Mouse (Mus musculus) cerebellum, postnatal 25 days (tissue): ENCODE results near the gene Ptprt.

Experiments used
- DNase-seq, 2 experiments: peaks; one replicate each; pipeline ENCODE4 v3.0.0; 2021; ENCODE audit warnings: mixed read lengths in 2 of 2

Gene Ptprt

GRCm38 (mm10) chr2:161902196-161902595 is 758.8 kb downstream of the Ptprt start:
- DNase-seq = no peak

DNA sequence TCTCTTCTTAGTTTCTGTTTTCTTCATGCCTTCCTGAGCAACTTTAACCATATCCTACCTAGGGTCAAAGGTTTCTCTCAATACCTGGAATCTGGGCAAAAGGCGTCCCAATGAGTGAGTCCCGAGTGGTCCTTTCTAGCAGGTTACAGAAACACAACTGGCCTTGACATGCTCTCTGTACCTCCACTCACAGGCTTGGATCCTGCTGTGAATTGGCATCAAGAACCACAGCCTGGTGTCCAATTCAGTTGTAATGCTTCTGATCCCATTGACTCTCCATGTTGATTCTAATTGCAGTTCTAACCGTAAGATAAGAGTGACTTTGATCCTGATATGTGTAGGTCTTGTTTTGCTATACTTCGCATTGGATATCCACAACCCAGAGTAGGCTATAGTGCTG is 776.5 kb downstream of the Ptprt start:
- peak; percentile 13 to 26 for DNase-seq

DNA sequence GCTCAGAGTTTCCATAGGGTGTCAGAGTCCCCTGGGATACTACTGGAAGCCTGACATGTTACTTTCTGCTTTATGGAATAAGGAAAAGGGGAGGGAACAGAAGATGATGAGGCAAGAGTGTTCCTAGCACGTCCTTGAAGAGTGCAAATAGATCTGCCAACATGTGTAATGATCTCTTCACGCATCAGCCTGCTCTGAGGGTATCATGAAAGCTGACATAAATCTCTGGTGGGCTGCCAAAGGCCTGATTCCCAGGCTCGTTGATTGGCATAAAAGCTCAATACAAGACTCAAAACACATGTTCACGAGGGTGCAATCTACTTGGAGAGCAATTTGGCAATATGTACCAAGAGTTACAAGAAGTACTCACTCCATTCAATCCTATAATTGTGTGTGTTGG is 778.4 kb downstream of the Ptprt start:
- DNase-seq = no peak

- no peak for DNase-seq
Measured at GRCm38 (mm10) chr2:161880941-161881340, 780.0 kb downstream of the Ptprt start.

- peak in 1 of 2 experiments; percentile 22 for DNase-seq
Measured at GRCm38 (mm10) chr2:161865231-161865630, 795.7 kb downstream of the Ptprt start.

DNA sequence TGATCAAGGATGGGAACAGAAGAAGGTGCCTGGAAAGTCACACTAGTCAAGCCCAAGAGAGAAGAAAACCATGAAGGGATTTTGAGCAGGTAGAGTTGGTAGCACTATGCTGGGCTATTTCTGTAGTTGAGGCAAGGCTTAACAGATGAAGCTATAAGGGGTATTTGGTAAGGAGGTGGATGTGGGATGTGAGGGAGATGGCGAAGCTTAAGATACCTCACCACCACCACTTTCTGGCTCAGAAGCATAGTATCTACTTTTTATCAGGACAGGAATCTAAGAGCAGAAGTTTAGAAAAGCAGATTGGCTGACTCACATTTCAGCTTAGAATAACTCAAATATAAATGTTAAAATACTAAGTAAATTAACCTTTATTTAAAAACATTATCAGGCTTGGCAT is 802.1 kb downstream of the Ptprt start:
- no peak for DNase-seq

DNA sequence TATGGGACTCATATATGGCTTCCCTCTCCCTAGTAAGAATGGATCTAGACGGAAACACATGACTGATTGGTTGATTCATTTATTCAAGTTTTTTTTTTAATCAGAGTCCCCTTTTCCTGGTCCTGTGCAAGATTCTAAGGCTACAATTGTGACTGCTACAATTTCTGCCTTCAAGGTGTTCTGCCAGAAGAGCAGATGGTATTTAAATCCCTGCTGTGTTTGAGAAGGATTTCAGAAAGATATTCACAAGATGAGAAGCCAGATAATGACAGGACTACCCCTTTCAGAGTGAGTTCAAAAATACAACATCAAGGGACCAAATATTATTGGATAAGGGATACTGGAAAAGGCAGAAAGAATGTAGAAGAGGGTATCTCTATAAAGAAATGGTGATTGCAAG is 802.6 kb downstream of the Ptprt start:
- peak in 1 of 2 experiments; percentile 52 for DNase-seq

DNA sequence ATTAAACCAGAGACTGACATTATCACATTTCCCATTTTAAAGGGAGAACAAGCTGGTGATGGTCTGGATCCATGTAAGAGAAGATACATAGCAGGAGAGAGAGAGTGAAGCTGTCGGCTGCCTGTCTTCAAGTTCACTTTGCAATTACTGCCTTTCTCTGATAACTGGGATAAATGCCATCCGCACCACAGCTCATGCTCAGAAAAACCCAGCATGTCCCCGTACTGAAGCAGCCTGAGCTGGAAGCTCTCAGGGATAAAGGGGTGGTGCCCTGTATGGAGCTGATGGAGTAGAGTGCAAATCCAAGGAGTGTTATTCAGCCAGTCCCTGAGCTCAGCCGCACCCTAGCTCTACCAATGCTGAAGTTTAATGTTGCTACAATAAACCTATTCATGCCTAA is 825.9 kb downstream of the Ptprt start:
- peak; percentile 47 to 48 for DNase-seq

DNA sequence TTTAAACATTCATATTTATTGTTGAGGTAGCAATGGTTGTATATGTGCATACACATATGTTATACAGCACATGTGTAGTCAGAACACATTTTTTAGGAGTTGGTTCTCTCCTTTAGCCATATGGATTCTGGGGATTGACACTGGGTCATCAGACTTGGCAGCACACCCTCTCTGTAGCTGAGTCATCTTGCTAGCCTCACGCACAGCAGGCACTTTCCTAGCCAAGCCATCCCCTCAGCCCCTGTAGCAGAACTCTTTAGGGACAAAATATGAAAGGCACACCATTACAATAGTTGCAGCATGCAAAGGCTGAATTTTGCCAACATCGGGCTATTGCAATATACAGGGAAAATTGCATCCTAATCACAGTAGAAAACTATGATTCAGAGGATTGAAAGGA is 827.1 kb downstream of the Ptprt start:
- DNase-seq = peak; percentile 67 to 74

DNA sequence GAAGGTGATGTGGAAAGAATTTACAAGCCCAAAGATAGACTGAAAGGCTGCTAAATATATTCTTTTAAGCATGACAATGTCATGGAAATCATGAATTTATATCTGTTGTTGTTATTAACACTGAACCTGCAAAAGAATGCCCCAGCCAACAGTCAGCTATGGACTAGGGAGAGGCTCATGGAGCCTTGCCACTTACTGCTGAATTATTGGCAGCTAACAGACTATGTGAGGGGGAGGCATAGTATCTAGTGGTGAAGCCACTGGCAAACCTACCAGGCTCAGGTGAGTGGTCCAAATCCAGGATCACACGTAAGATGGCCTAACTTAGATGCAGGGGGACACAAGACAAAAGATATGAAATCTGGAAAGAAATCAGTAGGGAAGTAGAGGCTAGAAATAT is 847.6 kb downstream of the Ptprt start:
- peak in 1 of 2 experiments; percentile 15 for DNase-seq

- DNase-seq = no peak
Measured at GRCm38 (mm10) chr2:161808086-161808801, 852.7 kb downstream of the Ptprt start.

GRCm38 (mm10) chr2:161806287-161807007 is 854.5 kb downstream of the Ptprt start:
- DNase-seq = peak in 1 of 2 experiments; percentile 18

DNA sequence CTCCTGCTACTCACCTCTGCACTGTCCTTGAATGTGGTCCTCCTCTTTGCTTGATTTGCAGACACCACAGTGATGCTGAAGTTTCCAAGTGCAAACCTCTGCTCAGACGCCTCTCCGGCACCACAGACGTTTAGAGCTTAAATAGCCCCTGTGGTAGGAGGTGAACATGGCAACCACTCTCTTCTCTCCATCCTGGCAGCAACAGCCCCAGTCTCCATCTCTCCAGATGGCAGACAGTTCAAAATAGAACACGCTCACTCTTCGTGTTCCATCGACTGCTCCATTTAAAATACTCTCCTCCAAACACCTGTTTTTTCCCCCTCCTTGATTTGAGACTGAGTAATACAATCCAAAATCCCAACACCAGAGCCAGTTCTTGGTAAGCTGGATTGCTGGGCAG is 861.0 kb downstream of the Ptprt start:
- DNase-seq = peak; percentile 23 to 28

DNA sequence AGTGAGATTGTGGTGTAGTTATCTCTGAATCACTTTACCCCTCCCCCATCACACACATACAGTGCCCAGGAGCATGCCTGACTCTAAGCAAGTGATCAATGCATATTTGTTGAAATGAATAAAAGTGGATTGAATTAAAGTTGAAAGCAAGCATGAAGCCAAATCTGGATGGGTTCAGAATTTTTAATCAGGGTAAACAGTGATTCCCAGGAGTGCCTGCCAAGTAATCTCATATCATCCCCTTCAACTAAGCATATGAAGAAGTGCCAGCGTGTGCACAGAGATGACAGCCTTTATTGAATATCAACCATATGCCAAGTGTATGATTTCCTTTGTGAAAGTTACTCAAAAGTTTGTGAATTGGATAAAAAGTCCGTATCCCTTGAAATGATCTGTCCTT is 893.4 kb downstream of the Ptprt start:
- no peak for DNase-seq

GRCm38 (mm10) chr2:161713024-161713423 is 947.9 kb downstream of the Ptprt start:
- DNase-seq = peak; percentile 64 to 69

- no peak for DNase-seq
Measured at GRCm38 (mm10) chr2:161709316-161709715, 951.6 kb downstream of the Ptprt start.

- peak; percentile 50 to 62 for DNase-seq
Measured at GRCm38 (mm10) chr2:161706386-161706915, 954.5 kb downstream of the Ptprt start.

- DNase-seq = no peak
Measured at GRCm38 (mm10) chr2:161704811-161705210, 956.1 kb downstream of the Ptprt start.

DNA sequence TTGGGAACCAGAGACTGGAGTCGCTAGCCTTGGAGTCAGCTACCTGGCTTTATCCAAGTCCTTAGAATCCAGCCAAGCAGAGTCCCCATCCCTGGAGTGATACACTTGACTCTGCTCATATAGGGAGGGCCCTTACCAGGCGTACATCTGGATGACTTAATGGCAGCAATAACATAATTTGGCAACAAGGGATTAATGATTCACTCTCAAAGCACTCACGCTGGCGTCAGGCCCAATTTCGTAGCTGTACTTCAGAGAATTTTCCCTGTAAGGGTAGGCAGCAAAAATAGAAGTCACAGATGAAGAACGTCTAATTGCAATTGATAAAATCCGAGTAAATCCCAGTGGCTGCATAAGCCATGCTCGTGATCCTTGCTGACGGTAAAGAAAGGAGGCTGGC is 956.5 kb downstream of the Ptprt start:
- peak in 1 of 2 experiments; percentile 52 for DNase-seq

- DNase-seq = no peak
Measured at GRCm38 (mm10) chr2:161695819-161696218, 965.1 kb downstream of the Ptprt start.

DNA sequence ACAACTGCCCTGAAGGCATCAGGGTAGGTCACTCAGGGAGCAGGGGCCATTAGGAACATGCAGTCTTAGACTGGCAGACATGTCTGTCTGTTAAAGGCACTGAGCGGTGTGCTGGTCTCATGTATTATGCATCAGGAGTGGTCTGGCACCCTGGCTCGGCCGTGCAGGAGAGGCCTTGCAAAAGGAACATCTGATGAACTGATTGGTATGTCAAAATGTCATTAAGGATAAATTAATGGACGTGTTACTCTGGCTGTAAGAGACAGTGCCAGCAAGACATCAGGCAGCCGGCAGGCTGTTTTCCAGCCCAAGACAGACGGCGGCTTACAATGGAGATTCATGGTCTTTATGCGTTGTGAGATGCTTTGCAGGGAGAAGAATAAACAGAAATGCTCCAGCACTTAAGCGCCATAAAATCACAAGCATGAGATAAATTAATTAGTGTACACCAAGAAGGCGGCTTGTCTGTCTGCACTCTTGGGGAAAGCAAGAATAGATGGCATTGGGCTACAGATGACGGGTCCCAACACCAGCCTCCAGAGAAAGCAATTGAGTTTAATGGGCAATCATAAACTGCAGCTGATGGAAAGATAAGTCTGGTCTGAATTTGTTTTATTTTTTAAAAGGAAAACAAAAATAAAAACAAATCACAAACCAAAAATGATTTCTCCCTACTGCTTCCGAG is 992.5 kb downstream of the Ptprt start:
- no peak for DNase-seq

- DNase-seq = no peak
Measured at GRCm38 (mm10) chr2:161661912-161662311, 999.0 kb downstream of the Ptprt start.

DNA sequence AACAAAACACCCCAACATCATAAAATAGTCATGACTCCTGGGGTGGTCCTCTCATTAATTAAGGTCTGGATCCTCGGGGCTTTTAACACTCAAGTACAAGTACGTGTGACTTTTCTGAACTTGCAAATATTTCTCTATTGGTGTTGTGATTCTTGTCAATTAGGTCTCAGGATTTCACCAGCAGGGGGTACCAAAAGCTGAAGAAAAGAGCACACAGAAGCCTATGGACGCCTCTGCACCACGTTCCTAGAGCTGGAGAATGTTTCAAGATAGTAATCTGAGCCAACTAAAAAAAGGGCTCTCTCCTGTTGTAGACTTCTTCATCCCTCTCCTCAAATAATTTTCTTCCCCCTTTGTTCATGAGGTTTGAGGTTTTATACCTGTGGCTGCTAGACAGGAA is 1000.1 kb downstream of the Ptprt start:
- peak in 1 of 2 experiments; percentile 23 for DNase-seq
